Comparison of ENCODE assay signal across 8 mouse cellular contexts in genomic region chr5:96209459-96209858, GRCm38 (mm10). TPM values are rescaled to one million over a fixed set of nuclear protein-coding genes. Genes with fewer than 3 reads are reported as not detected.
A peak's percentile ranks its signal among the peaks of the same experiment; 100 is the strongest.
DNase-seq lines count a peak whose midpoint lies in the region; ATAC-seq and TF ChIP-seq lines count a peak whose summit lies in the region.

Gene Mrpl1, plus strand, starts transcription at chr5:96209493.

- peak; percentile 56 for ATAC-seq in erythroblast, adult 5-6 weeks (replicated peaks; ENCODE audit: low FRiP score, poor library complexity, severe bottlenecking)
- ATAC-seq in heart, embryonic 12.5 days (ENCODE audit: insufficient number of reproducible peaks, low FRiP score): peak; percentile 73
- peak; percentile 67 for ATAC-seq in liver, embryonic 13.5 days (ENCODE audit: low read depth)

- 0 out of 4 replicates have a peak, but pooled peaks cover 0 to 2% of the 10 kb centered on the region in 2 experiments for H3K4me1 ChIP-seq in ES-E14 (ENCODE audit: control insufficient read depth in 2 of 2, insufficient read depth in 2 of 2, low read length in 2 of 2, poor library complexity in 1 of 2)
- H3K4me1 ChIP-seq in heart, embryonic 12.5 days (replicated peaks): peaks cover 9% of the 10 kb centered on the region
- peaks cover 19% of the 10 kb centered on the region for H3K4me1 ChIP-seq in liver, embryonic 13.5 days (replicated peaks)

- no peaks in the 10 kb centered on the region for H3K27me3 ChIP-seq in heart, embryonic 12.5 days (replicated peaks)
- H3K27me3 ChIP-seq in liver, embryonic 13.5 days: no peaks in the 10 kb centered on the region

- no peaks in the 10 kb centered on the region for H3K9me3 ChIP-seq in ES-E14 (ENCODE audit: control insufficient read depth, insufficient read depth, low read depth, low read length)
- H3K9me3 ChIP-seq in heart, embryonic 12.5 days (replicated peaks): no peaks in the 10 kb centered on the region
- no peaks in the 10 kb centered on the region for H3K9me3 ChIP-seq in liver, embryonic 13.5 days (replicated peaks)

- H3K27ac ChIP-seq in ES-E14 (ENCODE audit: insufficient read depth, low read depth, low read length, poor library complexity, severe bottlenecking): peak within 1 kb of the TSS; percentile 12; the same call in 1 of the 2 replicates
- H3K27ac ChIP-seq in heart, embryonic 12.5 days (ENCODE audit: poor library complexity, severe bottlenecking): peak within 1 kb of the TSS; percentile 81
- peak within 1 kb of the TSS; percentile 72 for H3K27ac ChIP-seq in liver, embryonic 13.5 days

- peak; percentile 16 for DNase-seq in ES-E14 (ENCODE audit: low read depth, low spot score)
- DNase-seq in brain, adult 2 months (ENCODE audit: low read depth, low spot score): peak; percentile 48
- DNase-seq in kidney, postnatal 14 days: peak; percentile 48
- DNase-seq in liver, embryonic 13.5 days: peak; percentile 27
- peak; percentile 84 for DNase-seq in naive thymus-derived CD4-positive, alpha-beta T cell, adult 2 months (ENCODE audit: low read depth)
- DNase-seq in thymus, postnatal 10 days (ENCODE audit: low spot score in 2 of 2): peak; percentile 59 to 65

- H3K36me3 ChIP-seq in ES-E14 (ENCODE audit: control insufficient read depth, insufficient read depth, low read length, poor library complexity, severe bottlenecking): peaks cover 4% of the 10 kb centered on the region
- peaks cover 8% of the 10 kb centered on the region for H3K36me3 ChIP-seq in heart, embryonic 12.5 days
- H3K36me3 ChIP-seq in liver, embryonic 13.5 days: peaks cover 6% of the 10 kb centered on the region; the same call in 1 of the 2 replicates

- H3K4me3 ChIP-seq in ES-E14 (ENCODE audit: insufficient read depth in 1 of 2, low read depth in 1 of 2, low read length in 2 of 2, poor library complexity in 1 of 2, severe bottlenecking in 1 of 2): peak within 1 kb of the TSS; percentile 78 to 96
- H3K4me3 ChIP-seq in heart, embryonic 12.5 days: peak within 1 kb of the TSS; percentile 83
- H3K4me3 ChIP-seq in liver, embryonic 13.5 days (replicated peaks): peak within 1 kb of the TSS; percentile 87

- WGBS in heart, embryonic 12.5 days: 3% methylated on average over 17 of the region's 17 CpGs
- WGBS in liver, embryonic 13.5 days (ENCODE audit: insufficient replicate concordance): under 1% methylated on average over 17 of the region's 17 CpGs

- peak within 1 kb of the TSS; percentile 88 for H3K9ac ChIP-seq in ES-E14 (ENCODE audit: insufficient read depth, low read depth, low read length, poor library complexity, severe bottlenecking)
- H3K9ac ChIP-seq in heart, embryonic 12.5 days: peak within 1 kb of the TSS; percentile 82
- H3K9ac ChIP-seq in liver, embryonic 13.5 days: peak within 1 kb of the TSS; percentile 81

- peak within 1 kb of the TSS; percentile 68 for H3K4me2 ChIP-seq in heart, embryonic 12.5 days
- peak within 1 kb of the TSS; percentile 63 for H3K4me2 ChIP-seq in liver, embryonic 13.5 days

- in situ Hi-C loops in ES-E14 (cut with MboI; ENCODE audit: low sequenced_read_pairs in 2 of 2, unreplicated experiment in 2 of 2): no loop called here

TF ChIP-seq in ES-E14, 5 proteins besides CTCF, POLR2A, EP300 and RAD21:
- no peak for TF ChIP-seq HCFC1 (IDR thresholded peaks at IDR 0.05; ENCODE audit: borderline replicate concordance, insufficient read depth, low read length)
- TF ChIP-seq MAFK (IDR thresholded peaks at IDR 0.05; ENCODE audit: insufficient read depth, low read depth, low read length): no peak
- TF ChIP-seq CHD2 (IDR thresholded peaks at IDR 0.05; ENCODE audit: low read depth, low read length): no peak
- TF ChIP-seq ZC3H11A (IDR thresholded peaks at IDR 0.05; ENCODE audit: borderline replicate concordance, low read depth, low read length): no peak
- no peak for TF ChIP-seq ZNF384 (IDR thresholded peaks at IDR 0.05; ENCODE audit: low read depth, low read length)

RNA-seq across cellular contexts. Expression of gene Mrpl1, which starts in this region (rescaled TPM):
- 19.6 and 27.9 TPM in 2 replicates for total RNA-seq in ES-E14 (2012; rRNA removed)
- 5.0 and 7.1 TPM in 2 replicates for total RNA-seq in erythroblast, adult 5-6 weeks (2015; ENCODE audit: low replicate concordance)
- total RNA-seq in erythroblast, adult 5-6 weeks (2017; ENCODE audit: low replicate concordance): 6.8 and 15.6 TPM in 2 replicates
- 25.0 and 26.4 TPM in 2 replicates for polyA plus RNA-seq in heart, embryonic 12.5 days (2016; fragmentation: Nextera tagmentation; extraction: Ambion mirVana)
- 21.5 and 24.2 TPM in 2 replicates for polyA plus RNA-seq in liver, embryonic 13.5 days (2015; fragmentation: Nextera tagmentation; extraction: Ambion mirVana)

Comparison
In these comparisons a context has a peak if more than half of its experiments do, and no peak if none do; other contexts are left out.
1. Peak in every context shown above with its lines: DNase-seq, ATAC-seq, H3K4me3 ChIP-seq and H3K27ac ChIP-seq.
2. DNase-seq: peak in every context shown above with its lines; median percentile 84 in naive thymus-derived CD4-positive, alpha-beta T cell, adult 2 months; 62 in thymus, postnatal 10 days; 48 in brain, adult 2 months; 48 in kidney, postnatal 14 days; 27 in liver, embryonic 13.5 days; 16 in ES-E14.
3. H3K27ac ChIP-seq: peak in every context shown above with its lines; median percentile 81 in heart, embryonic 12.5 days; 72 in liver, embryonic 13.5 days; 12 in ES-E14.